Mouse (Mus musculus) stomach, embryonic 15.5 days (tissue): ENCODE measurements around the gene Gale. TPM values are rescaled to one million over a fixed set of nuclear protein-coding genes. Genes with fewer than 3 reads are reported as not detected.
A peak's percentile ranks its signal among the peaks of the same experiment; 100 is the strongest.
"Not testable (repeated sequence)": the region's sequence is repeated elsewhere in the genome, so short reads cannot be mapped to it uniquely, and the experiment has no call there.

Source experiments
- ATAC-seq: fragments of 200-750 bp; cut with Nextera tagmentation; 2 replicates; pipeline ENCODE4 v1.8.0; 2017; ENCODE audit warnings: low read depth, moderate number of reproducible peaks, moderate TSS enrichment; ENCODE audit not compliant: insufficient read depth, low FRiP score
- H3K27ac ChIP-seq: fragments of 300-500 bp; sonication (generic); 2 replicates; pipeline ENCODE4 v1.5.1; 2015; ENCODE audit warnings: mild to moderate bottlenecking, inconsistent platforms
- H3K27me3 ChIP-seq: fragments of 300-500 bp; sonication (generic); replicated peaks from 2 replicates; pipeline ENCODE4 v1.6.1; 2015; ENCODE audit warnings: inconsistent platforms
- H3K36me3 ChIP-seq: fragments of 300-500 bp; sonication (generic); 2 replicates; pipeline ENCODE4 v1.6.1; 2015; ENCODE audit warnings: inconsistent platforms
- H3K4me1 ChIP-seq: fragments of 300-500 bp; sonication (generic); 2 replicates; pipeline ENCODE4 v1.6.1; 2015; ENCODE audit warnings: inconsistent platforms
- H3K4me2 ChIP-seq: fragments of 300-500 bp; sonication (generic); 2 replicates; pipeline ENCODE4 v1.6.1; 2015; ENCODE audit warnings: mild to moderate bottlenecking, inconsistent platforms
- H3K4me3 ChIP-seq: fragments of 300-500 bp; sonication (generic); replicated peaks from 2 replicates; pipeline ENCODE4 v1.5.1; 2015; ENCODE audit warnings: inconsistent platforms
- H3K9ac ChIP-seq: fragments of 300-500 bp; sonication (generic); 2 replicates; pipeline ENCODE4 v1.6.1; 2015; ENCODE audit warnings: inconsistent platforms
- H3K9me3 ChIP-seq: fragments of 300-500 bp; sonication (generic); 2 replicates; pipeline ENCODE4 v1.6.1; 2016; ENCODE audit warnings: inconsistent platforms
- WGBS: fragments of 180-500 bp; shearing (Covaris S2); methylation state at CpG from one replicate; pipeline ENCODE4 v1.1.7; 2015; 5-methylcytosine and 5-hydroxymethylcytosine counted together
- polyA plus RNA-seq: library from polyadenylated mRNA; unstranded; fragments of >200 nt; fragmentation: Nextera tagmentation; extraction: Ambion mirVana; gene quantifications from 2 replicates; pipeline ENCODE4 v1.2.1, GENCODE M21; 2015

Gene Gale
- polyA plus RNA-seq, 1 experiment from 2014 or later: 90.9 TPM

DNA sequence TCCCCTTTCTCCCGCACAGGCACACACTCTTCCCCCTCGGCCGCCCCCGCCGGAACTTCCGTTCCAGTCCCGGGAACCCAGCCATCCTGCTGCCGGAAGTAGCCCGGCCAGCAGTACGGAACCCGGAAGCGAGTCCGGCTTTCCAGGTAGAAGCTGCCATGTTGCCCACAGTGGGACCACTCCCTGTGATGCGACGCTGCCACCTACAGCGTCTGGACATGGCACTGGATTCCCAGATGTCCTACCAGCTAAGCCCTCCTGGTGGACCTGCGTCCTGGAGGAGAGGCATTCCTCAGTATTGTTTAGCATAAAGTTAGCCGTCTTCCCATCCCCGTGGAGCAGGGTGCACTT, 9.0 kb downstream of the Gale start, which contains the start of gene Lypla2:
Gene Lypla2, minus strand, starts transcription at position 71 of the 351 bp plus-strand sequence.
- 2% methylated on average over 19 of the region's 19 CpGs for WGBS
- H3K27ac ChIP-seq: peak within 1 kb of the TSS; percentile 68
- H3K4me1 ChIP-seq: peaks cover 19% of the 10 kb centered on the region
- peak; percentile 78 for ATAC-seq
- no peaks in the 10 kb centered on the region for H3K9me3 ChIP-seq
- peaks cover 44% of the 10 kb centered on the region for H3K36me3 ChIP-seq
- H3K4me3 ChIP-seq: peak within 1 kb of the TSS; percentile 91
- no peaks in the 10 kb centered on the region for H3K27me3 ChIP-seq
- H3K4me2 ChIP-seq: peak within 1 kb of the TSS; percentile 82
- H3K9ac ChIP-seq: peak within 1 kb of the TSS; percentile 79

- no peak overlapping the region for H3K9ac ChIP-seq
- no peaks in the 10 kb centered on the region for H3K27me3 ChIP-seq
- H3K4me1 ChIP-seq: peaks cover 19% of the 10 kb centered on the region
- H3K36me3 ChIP-seq: peaks cover 37% of the 10 kb centered on the region
- H3K27ac ChIP-seq: 0 out of 2 replicates have a peak overlapping the region, but pooled peaks have one; percentile 52
- no peaks in the 10 kb centered on the region for H3K9me3 ChIP-seq
- 57% methylated on average over 13 of the region's 13 CpGs for WGBS
- H3K4me3 ChIP-seq: peak overlapping the region; percentile 91
- H3K4me2 ChIP-seq: peak overlapping the region; percentile 82
- ATAC-seq: no peak
These were observed 9.6 kb downstream of the Gale start for GRCm38 (mm10) chr4:135972911-135973811.

DNA sequence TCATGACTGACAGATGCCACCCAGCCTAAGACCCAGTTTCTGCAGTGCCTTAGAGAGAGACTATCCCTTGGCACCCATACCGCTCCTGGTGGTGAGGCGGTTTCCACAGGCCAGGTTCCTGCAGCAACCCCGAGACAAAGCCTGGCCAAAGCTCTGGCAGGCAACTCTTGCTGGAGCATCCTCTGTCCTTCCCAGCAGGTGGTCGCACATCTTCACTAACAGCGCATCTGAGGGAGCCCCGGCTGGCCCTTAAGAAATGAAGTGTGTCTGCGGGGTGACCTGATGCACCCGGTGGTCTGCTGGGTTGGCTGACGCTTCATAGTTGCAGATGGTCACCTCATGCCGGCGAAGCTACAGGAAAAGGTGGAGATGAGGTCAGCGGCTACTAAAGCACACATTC, 12.6 kb downstream of the Gale start:
- WGBS: 91% methylated on average over 12 of the region's 12 CpGs
- ATAC-seq: no peak
- Histone ChIP-seq H3K4me1 (peaks cover 14% of the 10 kb centered on the region), H3K9ac (no peak overlapping the region), H3K27me3 (no peaks in the 10 kb centered on the region), H3K27ac (no peak overlapping the region), H3K9me3 (no peaks in the 10 kb centered on the region), H3K4me2 (no peak overlapping the region), H3K4me3 (no peak overlapping the region), H3K36me3 (peaks cover 24% of the 10 kb centered on the region)

DNA sequence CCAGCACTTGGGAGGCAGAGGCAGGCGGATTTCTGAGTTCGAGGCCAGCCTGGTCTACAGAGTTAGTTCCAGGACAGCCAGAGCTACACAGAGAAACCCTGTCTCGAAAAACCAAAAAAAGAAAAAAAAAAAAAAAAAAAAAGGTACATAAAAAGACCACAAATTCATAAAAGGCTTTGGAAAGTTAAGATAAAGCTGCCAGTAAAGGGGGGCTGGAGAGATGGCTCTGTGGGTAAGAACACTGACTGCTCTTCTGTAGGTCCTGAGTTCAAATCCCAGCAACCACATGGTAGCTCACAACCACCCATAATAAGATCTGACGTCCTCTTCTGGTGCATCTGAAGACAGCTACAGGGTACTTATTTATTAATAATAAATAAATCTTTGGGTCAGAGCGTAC, 16.7 kb downstream of the Gale start:
- ATAC-seq, H3K9me3 ChIP-seq, H3K27ac ChIP-seq, H3K27me3 ChIP-seq, H3K4me2 ChIP-seq, H3K9ac ChIP-seq, H3K4me1 ChIP-seq, H3K4me3 ChIP-seq: not testable (repeated sequence)
- 91% methylated on average over 5 of the region's 5 CpGs for WGBS
- peaks cover 34% of the 10 kb centered on the region for H3K36me3 ChIP-seq

DNA sequence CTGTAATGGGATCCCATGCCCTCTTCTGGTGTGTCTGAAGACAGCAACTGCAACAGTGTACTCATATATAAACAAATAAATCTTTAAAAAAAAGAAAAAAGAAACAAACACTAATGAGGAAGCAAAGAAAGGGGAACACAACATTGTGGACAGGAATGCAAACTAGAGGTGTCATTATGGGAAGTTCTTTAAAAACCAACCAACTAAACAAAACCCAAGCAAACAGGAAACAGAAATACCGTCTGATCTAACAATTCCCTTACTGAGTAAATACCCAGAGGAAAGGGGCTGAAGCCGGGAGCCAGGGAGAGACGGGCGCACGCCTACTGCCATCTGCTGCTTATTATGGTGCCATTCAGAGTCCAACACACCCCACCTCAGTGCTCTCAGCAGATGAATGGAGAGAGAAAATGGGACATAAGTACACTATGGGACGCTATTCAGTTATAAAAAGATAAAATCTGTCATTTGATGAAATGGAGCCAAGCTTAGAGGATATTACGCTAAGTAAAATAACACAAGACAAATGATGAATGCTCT, 18.1 kb downstream of the Gale start:
- peaks cover 4% of the 10 kb centered on the region; the same call in 1 of the 2 replicates for H3K4me1 ChIP-seq
- no peaks in the 10 kb centered on the region for H3K27me3 ChIP-seq
- no peak overlapping the region for H3K4me3 ChIP-seq
- no peaks in the 10 kb centered on the region for H3K9me3 ChIP-seq
- H3K4me2 ChIP-seq: no peak overlapping the region
- H3K36me3 ChIP-seq: peaks cover 26% of the 10 kb centered on the region
- no peak overlapping the region for H3K9ac ChIP-seq
- no peak for ATAC-seq
- WGBS: 80% methylated on average over 7 of the region's 7 CpGs
- no peak overlapping the region for H3K27ac ChIP-seq

GRCm38 (mm10) chr4:135984556-135984955, 21.0 kb downstream of the Gale start:
- Histone ChIP-seq H3K9me3 (no peaks in the 10 kb centered on the region), H3K36me3 (peaks cover 18% of the 10 kb centered on the region), H3K27me3 (no peaks in the 10 kb centered on the region), H3K27ac (no peak overlapping the region), H3K9ac (no peak overlapping the region), H3K4me2 (no peak overlapping the region), H3K4me3 (no peak overlapping the region), H3K4me1 (peaks cover 8% of the 10 kb centered on the region; the same call in 1 of the 2 replicates)
- no peak for ATAC-seq
- WGBS: 83% methylated on average over 5 of the region's 5 CpGs

DNA sequence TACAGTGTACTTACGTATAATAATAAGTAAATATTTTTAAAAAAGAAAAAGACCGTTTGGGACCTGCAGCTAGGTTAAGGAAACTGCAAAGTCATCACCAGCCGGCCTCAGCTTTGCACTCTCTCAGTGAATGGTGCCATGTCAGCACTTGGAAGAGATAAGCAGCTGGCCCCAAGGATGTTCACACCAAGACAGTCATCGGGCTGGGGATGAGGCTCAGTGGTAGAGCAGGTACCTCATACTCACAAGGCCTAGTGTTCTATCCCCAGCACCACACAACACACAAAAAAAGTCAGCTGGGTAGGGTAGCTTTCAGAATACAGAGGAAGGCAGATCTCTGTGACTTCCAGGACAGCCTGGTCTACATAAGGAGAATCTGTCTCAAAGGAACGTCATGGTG, 21.7 kb downstream of the Gale start:
- Histone ChIP-seq H3K36me3 (peaks cover 18% of the 10 kb centered on the region), H3K4me2 (no peak overlapping the region), H3K27me3 (no peaks in the 10 kb centered on the region), H3K9me3 (no peaks in the 10 kb centered on the region), H3K4me3 (no peak overlapping the region), H3K9ac (no peak overlapping the region), H3K27ac (no peak overlapping the region), H3K4me1 (peaks cover 8% of the 10 kb centered on the region; the same call in 1 of the 2 replicates)
- peak; percentile 59; the same call in 1 of the 2 replicates for ATAC-seq
- WGBS: 84% methylated on average over 5 of the region's 5 CpGs

- 86% methylated on average over 7 of the region's 7 CpGs for WGBS
- H3K9ac ChIP-seq: no peak overlapping the region
- H3K36me3 ChIP-seq: peaks cover 15% of the 10 kb centered on the region
- peak overlapping the region; percentile 90 for H3K4me2 ChIP-seq
- peaks cover 8% of the 10 kb centered on the region; the same call in 1 of the 2 replicates for H3K4me1 ChIP-seq
- H3K4me3 ChIP-seq: peak overlapping the region; percentile 86
- no peak overlapping the region for H3K27ac ChIP-seq
- no peaks in the 10 kb centered on the region for H3K9me3 ChIP-seq
- H3K27me3 ChIP-seq: no peaks in the 10 kb centered on the region
- ATAC-seq: no peak
These were observed 22.2 kb downstream of the Gale start for GRCm38 (mm10) chr4:135985769-135986168.

GRCm38 (mm10) chr4:135986301-135986942, 22.9 kb downstream of the Gale start:
- Histone ChIP-seq H3K27me3 (no peaks in the 10 kb centered on the region), H3K36me3 (peaks cover 13% of the 10 kb centered on the region), H3K4me2 (peak overlapping the region; percentile 90), H3K27ac (peak overlapping the region; percentile 91), H3K4me1 (peaks cover 8% of the 10 kb centered on the region; the same call in 1 of the 2 replicates), H3K9ac (peak overlapping the region; percentile 96), H3K9me3 (no peaks in the 10 kb centered on the region), H3K4me3 (peak overlapping the region; percentile 86)
- WGBS: 7% methylated on average over 23 of the region's 23 CpGs
- peak; percentile 7; the same call in 1 of the 2 replicates for ATAC-seq

DNA sequence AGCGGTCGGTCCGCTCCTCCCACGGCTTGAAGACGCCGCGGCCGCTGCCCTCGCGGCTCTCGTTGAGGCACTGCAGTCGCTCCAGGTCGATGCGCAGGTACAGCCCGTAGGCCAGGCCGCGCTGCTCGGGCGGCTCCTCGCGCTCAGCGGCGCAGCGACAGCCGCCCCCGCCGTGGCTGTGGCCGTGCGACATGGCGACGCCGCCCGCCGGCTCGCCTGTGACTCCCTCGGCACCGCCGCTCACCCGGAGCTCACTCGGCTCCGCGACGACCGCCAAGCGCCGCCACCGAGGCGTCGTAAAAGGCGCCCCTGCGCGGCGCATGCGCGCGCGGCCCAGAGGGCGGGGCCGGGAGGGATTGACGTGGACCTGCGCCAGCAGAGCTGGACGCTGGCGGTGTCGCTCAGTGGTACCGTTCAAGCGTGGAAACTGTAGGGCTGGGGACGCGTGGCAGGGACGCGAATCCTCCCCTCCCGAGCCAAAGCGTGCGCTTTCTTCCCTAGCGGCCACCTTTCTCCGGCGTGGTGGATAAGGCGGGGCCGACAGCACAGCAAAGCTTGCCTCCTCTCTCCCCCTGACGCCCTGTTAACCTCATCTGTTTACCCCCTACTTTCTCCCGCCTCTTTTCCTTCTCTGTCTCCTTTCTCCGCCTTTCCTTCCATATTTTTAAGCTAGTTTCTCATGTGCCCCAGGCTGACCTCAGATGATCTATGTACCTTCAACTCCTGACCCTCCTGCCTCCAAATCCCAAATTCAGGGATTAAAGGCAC, 23.6 kb downstream of the Gale start, which contains the start of gene Pithd1:
Gene Pithd1, minus strand, starts transcription at position 322 of the 768 bp plus-strand sequence.
- H3K4me3 ChIP-seq: peak within 1 kb of the TSS; percentile 86
- peaks cover 13% of the 10 kb centered on the region for H3K36me3 ChIP-seq
- H3K4me2 ChIP-seq: peak within 1 kb of the TSS; percentile 90
- WGBS: under 1% methylated on average over 71 of the region's 81 CpGs
- H3K9me3 ChIP-seq: no peaks in the 10 kb centered on the region
- peak within 1 kb of the TSS; percentile 96 for H3K9ac ChIP-seq
- peak; percentile 90 for ATAC-seq
- no peaks in the 10 kb centered on the region for H3K27me3 ChIP-seq
- peak within 1 kb of the TSS; percentile 91 for H3K27ac ChIP-seq
- peaks cover 8% of the 10 kb centered on the region; the same call in 1 of the 2 replicates for H3K4me1 ChIP-seq

DNA sequence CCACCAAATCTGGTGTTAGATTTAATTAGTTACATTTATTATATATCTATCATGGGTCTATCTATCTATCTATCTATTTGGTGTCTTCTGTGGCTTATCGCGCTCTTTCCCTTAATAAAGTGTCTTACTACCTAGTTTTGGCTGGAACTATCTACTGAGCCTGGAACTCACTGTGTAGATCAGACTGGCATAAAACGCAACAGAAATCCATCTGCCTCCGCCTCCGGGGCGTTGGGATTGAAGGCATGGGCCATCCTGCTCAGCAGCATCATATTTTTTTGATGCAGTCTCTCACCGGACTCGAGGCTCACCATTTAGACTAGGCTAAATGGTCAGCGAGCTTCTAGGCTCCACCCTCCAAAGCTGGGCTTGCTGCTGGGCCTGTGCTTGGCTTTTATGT, 24.2 kb downstream of the Gale start:
- peak overlapping the region; percentile 91; the same call in 1 of the 2 replicates for H3K27ac ChIP-seq
- H3K36me3 ChIP-seq: peaks cover 13% of the 10 kb centered on the region
- H3K4me2 ChIP-seq: peak overlapping the region; percentile 90
- H3K9me3 ChIP-seq: no peaks in the 10 kb centered on the region
- peak overlapping the region; percentile 86 for H3K4me3 ChIP-seq
- peak overlapping the region; percentile 68 for H3K9ac ChIP-seq
- peaks cover 8% of the 10 kb centered on the region; the same call in 1 of the 2 replicates for H3K4me1 ChIP-seq
- no peak for ATAC-seq
- H3K27me3 ChIP-seq: no peaks in the 10 kb centered on the region
- 67% methylated on average over 9 of the region's 9 CpGs for WGBS
